Mouse (Mus musculus): Measurements from ENCODE around the gene Gm20605. TPM values are rescaled to one million over a fixed set of nuclear protein-coding genes. Genes with fewer than 3 reads are reported as not detected.

Gene Gm20605
- polyA plus RNA-seq, 1 experiment: 69.4 TPM

DNA sequence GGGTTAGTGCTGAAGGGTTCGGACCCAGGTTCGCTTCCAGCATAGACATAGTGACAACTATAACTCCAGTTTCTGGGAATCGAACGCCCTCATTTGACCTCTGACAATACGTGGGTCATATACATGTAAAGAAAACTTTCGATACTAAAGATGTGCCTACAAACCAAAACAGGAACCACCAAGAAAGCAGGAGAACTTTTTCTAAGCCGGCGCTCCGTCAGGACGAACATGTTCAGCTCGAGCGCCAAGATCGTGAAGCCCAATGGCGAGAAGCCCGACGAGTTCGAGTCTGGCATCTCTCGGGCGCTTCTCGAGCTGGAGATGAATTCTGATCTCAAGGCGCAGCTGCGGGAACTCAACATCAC lies 27.6 kb upstream of the Gm20605 start:
- H3K27ac ChIP-seq (ENCODE audit: insufficient read depth, low read length): peak overlapping the region; percentile 76
- DNase-seq (ENCODE audit: low read depth in 1 of 2, low spot score in 2 of 2): no peak
- no peaks in the 10 kb centered on the region for H3K36me3 ChIP-seq (ENCODE audit: control insufficient read depth, insufficient read depth, low read length)
- H3K27me3 ChIP-seq (ENCODE audit: control insufficient read depth, insufficient read depth, low read length): no peaks in the 10 kb centered on the region
- 0% methylated on average over 22 of the region's 22 CpGs for WGBS
- H3K4me3 ChIP-seq (ENCODE audit: extremely low read depth, insufficient read depth, insufficient read length): peak overlapping the region; percentile 61
- peaks cover 17% of the 10 kb centered on the region; the same call in 1 of the 2 replicates for H3K4me1 ChIP-seq (ENCODE audit: control insufficient read depth, insufficient read depth, insufficient read length)
- TF ChIP-seq CTCF (IDR thresholded peaks at IDR 0.05; ENCODE audit: extremely low read depth, insufficient read depth, insufficient read length, insufficient replicate concordance): no peak
- no peak for TF ChIP-seq POLR2A (IDR thresholded peaks at IDR 0.05; ENCODE audit: low read depth, low read length)

DNA sequence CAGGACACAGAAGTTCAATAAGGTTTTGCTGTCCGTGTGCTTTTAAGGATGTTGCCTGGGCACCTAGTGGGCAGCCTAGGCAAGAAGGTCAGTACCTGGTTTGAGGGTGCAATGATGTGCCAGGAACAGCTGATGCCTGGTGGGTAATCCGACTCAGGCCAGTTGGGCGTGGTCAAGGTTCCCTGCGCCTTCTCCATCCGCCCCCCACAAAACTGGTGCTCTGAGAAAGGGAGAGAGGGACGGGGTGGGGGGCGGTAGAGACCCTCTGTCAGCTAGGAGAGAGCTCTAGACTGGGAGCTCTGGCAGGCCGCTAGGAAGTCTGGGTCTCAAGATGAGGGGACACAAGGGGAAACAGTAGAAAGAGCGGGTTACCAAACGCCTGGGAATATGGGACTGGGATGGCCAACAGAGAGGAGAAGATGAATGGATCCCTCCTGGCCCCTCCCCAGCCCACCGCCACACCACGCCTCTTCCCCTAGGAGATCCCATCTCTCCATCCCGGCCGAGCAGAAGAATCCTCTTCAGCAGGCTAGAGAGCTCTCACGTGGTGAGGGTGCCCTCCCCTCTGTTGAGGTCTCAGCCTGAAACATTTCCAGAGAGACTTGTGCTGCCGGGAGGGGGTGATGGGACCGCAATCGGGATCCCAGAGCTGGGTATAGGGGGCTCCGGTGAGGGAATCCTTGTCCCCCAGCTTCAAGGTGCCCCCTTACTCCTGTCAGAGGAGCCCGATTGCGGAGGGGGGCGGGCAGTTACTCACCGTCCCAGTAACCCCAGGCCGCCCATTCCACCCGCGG lies 20.9 kb upstream of the Gm20605 start:
- 89% methylated on average over 26 of the region's 26 CpGs for WGBS
- Histone ChIP-seq H3K27ac (ENCODE audit: insufficient read depth, low read length) (no peak overlapping the region), H3K36me3 (ENCODE audit: control insufficient read depth, insufficient read depth, low read length) (no peaks in the 10 kb centered on the region; the same call in 1 of the 2 replicates), H3K27me3 (ENCODE audit: control insufficient read depth, insufficient read depth, low read length) (no peaks in the 10 kb centered on the region), H3K4me1 (ENCODE audit: control insufficient read depth, insufficient read depth, insufficient read length) (peaks cover 20% of the 10 kb centered on the region; the same call in 1 of the 2 replicates), H3K4me3 (ENCODE audit: extremely low read depth, insufficient read depth, insufficient read length) (no peak overlapping the region)
- TF ChIP-seq POLR2A (IDR thresholded peaks at IDR 0.05; ENCODE audit: low read depth, low read length): no peak
- no peak for TF ChIP-seq CTCF (IDR thresholded peaks at IDR 0.05; ENCODE audit: extremely low read depth, insufficient read depth, insufficient read length, insufficient replicate concordance)
- no peak for DNase-seq (ENCODE audit: low read depth in 1 of 2, low spot score in 2 of 2)

GRCm38 (mm10) chr5:137608654-137609190 lies 20.3 kb upstream of the Gm20605 start:
- H3K27ac ChIP-seq (ENCODE audit: insufficient read depth, low read length): no peak overlapping the region; the same call in 1 of the 2 replicates
- H3K4me1 ChIP-seq (ENCODE audit: control insufficient read depth, insufficient read depth, insufficient read length): peaks cover 20% of the 10 kb centered on the region; the same call in 1 of the 2 replicates
- H3K27me3 ChIP-seq (ENCODE audit: control insufficient read depth, insufficient read depth, low read length): no peaks in the 10 kb centered on the region
- no peak overlapping the region for H3K4me3 ChIP-seq (ENCODE audit: extremely low read depth, insufficient read depth, insufficient read length)
- no peaks in the 10 kb centered on the region; the same call in 1 of the 2 replicates for H3K36me3 ChIP-seq (ENCODE audit: control insufficient read depth, insufficient read depth, low read length)
- no peak for DNase-seq (ENCODE audit: low read depth in 1 of 2, low spot score in 2 of 2)
- whole genome bisulfite sequencing: 73% methylated on average over 23 of the region's 23 CpGs
- TF ChIP-seq CTCF (IDR thresholded peaks at IDR 0.05; ENCODE audit: extremely low read depth, insufficient read depth, insufficient read length, insufficient replicate concordance): no peak
- no peak for TF ChIP-seq POLR2A (IDR thresholded peaks at IDR 0.05; ENCODE audit: low read depth, low read length)

DNA sequence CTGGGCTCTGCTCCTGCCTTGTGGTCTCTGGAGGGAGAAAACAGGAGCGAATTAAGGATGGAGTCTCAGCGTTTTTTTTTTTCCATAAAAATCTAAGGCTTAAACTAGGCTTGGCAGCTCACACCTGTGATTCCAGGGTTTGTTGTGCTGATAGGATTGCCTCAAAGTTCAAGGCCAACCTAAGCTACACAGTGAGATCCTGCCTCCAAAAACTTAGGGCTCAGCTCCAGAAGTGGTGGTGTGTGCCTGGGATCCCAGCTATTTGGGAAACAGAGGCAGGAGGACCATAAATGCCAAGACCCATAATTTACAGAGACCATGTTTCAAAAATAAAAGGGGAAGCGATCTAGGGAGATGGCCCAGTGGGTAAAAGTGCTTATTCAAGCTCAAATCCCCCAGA lies 19.7 kb upstream of the Gm20605 start:
- Histone ChIP-seq H3K4me3 (ENCODE audit: extremely low read depth, insufficient read depth, insufficient read length) (no peak overlapping the region), H3K27me3 (ENCODE audit: control insufficient read depth, insufficient read depth, low read length) (no peaks in the 10 kb centered on the region), H3K36me3 (ENCODE audit: control insufficient read depth, insufficient read depth, low read length) (no peaks in the 10 kb centered on the region; the same call in 1 of the 2 replicates), H3K4me1 (ENCODE audit: control insufficient read depth, insufficient read depth, insufficient read length) (peaks cover 20% of the 10 kb centered on the region; the same call in 1 of the 2 replicates), H3K27ac (ENCODE audit: insufficient read depth, low read length) (peak overlapping the region; percentile 22)
- no peak for TF ChIP-seq CTCF (IDR thresholded peaks at IDR 0.05; ENCODE audit: extremely low read depth, insufficient read depth, insufficient read length, insufficient replicate concordance)
- TF ChIP-seq POLR2A (IDR thresholded peaks at IDR 0.05; ENCODE audit: low read depth, low read length): no peak
- WGBS: 48% methylated on average over 3 of the region's 3 CpGs
- no peak for DNase-seq (ENCODE audit: low read depth in 1 of 2, low spot score in 2 of 2)

- DNase-seq (ENCODE audit: low read depth in 1 of 2, low spot score in 2 of 2): no peak
- H3K4me3 ChIP-seq (ENCODE audit: extremely low read depth, insufficient read depth, insufficient read length): peak overlapping the region; percentile 1; the same call in 1 of the 2 replicates
- TF ChIP-seq POLR2A (IDR thresholded peaks at IDR 0.05; ENCODE audit: low read depth, low read length): no peak
- no peak for TF ChIP-seq CTCF (IDR thresholded peaks at IDR 0.05; ENCODE audit: extremely low read depth, insufficient read depth, insufficient read length, insufficient replicate concordance)
- H3K27ac ChIP-seq (ENCODE audit: insufficient read depth, low read length): no peak overlapping the region
- H3K4me1 ChIP-seq (ENCODE audit: control insufficient read depth, insufficient read depth, insufficient read length): peaks cover 20% of the 10 kb centered on the region; the same call in 1 of the 2 replicates
- H3K27me3 ChIP-seq (ENCODE audit: control insufficient read depth, insufficient read depth, low read length): no peaks in the 10 kb centered on the region
- 86% methylated on average over 4 of the region's 4 CpGs for WGBS
- no peaks in the 10 kb centered on the region; the same call in 1 of the 2 replicates for H3K36me3 ChIP-seq (ENCODE audit: control insufficient read depth, insufficient read depth, low read length)
These were observed 18.9 kb upstream of the Gm20605 start for GRCm38 (mm10) chr5:137610056-137610455.

DNA sequence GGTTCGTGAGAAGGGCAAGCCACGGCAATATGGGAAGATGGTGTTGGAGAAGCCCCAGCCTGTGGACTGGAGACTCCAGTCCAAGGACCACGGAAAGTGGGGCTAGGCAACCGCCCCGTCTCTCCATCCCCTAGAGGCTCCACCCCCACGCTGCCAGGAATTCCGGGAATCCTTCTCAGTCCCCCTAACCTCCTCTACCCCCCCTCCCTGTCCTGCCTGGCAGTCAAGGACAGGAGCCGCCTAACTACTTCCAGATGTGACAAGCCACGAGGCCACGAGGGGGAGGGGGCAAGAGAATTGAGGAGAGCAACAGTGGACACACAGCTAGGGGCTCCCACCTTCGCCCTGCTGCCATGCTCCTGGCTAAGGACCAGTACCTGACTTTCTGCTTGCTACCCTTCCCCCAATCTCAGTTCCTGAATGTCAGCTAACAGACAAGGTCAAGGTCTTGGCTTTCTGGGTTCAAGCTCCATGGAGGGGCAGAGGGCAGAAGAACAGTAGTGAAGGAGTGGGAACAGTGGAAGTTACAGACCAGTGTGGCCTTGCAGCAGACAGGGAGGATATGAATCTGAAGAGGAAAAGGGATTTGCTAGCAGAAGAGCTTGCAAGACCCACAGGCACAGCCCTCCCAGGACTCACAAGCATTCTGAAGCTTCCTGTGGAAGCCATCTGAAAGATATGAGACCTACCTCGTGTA lies 18.3 kb upstream of the Gm20605 start:
- peaks cover 20% of the 10 kb centered on the region; the same call in 1 of the 2 replicates for H3K4me1 ChIP-seq (ENCODE audit: control insufficient read depth, insufficient read depth, insufficient read length)
- no peaks in the 10 kb centered on the region; the same call in 1 of the 2 replicates for H3K36me3 ChIP-seq (ENCODE audit: control insufficient read depth, insufficient read depth, low read length)
- peak overlapping the region; percentile 60 for H3K27ac ChIP-seq (ENCODE audit: insufficient read depth, low read length)
- H3K4me3 ChIP-seq (ENCODE audit: extremely low read depth, insufficient read depth, insufficient read length): peak overlapping the region; percentile 1
- H3K27me3 ChIP-seq (ENCODE audit: control insufficient read depth, insufficient read depth, low read length): no peaks in the 10 kb centered on the region
- 70% methylated on average over 12 of the region's 12 CpGs for WGBS
- DNase-seq (ENCODE audit: low read depth in 1 of 2, low spot score in 2 of 2): no peak
- TF ChIP-seq CTCF (IDR thresholded peaks at IDR 0.05; ENCODE audit: extremely low read depth, insufficient read depth, insufficient read length, insufficient replicate concordance) (no peak), POLR2A (IDR thresholded peaks at IDR 0.05; ENCODE audit: low read depth, low read length) (no peak)
